Mouse (Mus musculus): ENCODE measurements around the gene Spsb1.

DNA sequence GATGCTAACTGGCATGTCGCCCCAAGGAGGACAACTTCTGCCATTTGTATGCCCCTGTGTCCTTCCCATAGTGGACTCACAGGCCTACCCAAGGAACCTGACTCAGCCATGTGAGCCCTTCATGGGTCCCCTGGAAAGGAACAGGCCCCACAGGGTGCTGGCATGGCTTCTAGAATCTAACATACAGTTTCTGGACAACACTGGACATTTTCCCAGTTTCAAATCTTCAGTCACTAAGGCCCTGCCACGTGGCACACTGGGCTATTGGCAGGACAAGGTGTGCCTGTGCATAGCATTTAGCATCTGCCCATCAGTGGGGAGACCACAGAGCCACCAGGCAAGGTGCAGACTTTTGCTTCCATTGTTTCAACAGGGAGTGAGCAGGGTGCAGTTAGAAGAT, 24.0 kb upstream of the Spsb1 start:
- TF ChIP-seq CTCF (IDR thresholded peaks at IDR 0.05; ENCODE audit: low read depth) (no peak), EP300 (IDR thresholded peaks at IDR 0.05; ENCODE audit: low read depth) (no peak)

Data from liver, embryonic 14.5 days (tissue).